Comparison of ENCODE assay signal across 8 mouse cellular contexts in genomic region chr9:44249181-44250146, GRCm38 (mm10). TPM values are rescaled to one million over a fixed set of nuclear protein-coding genes. Genes with fewer than 3 reads are reported as not detected.
DNase-seq lines count a peak whose midpoint lies in the region; ATAC-seq and TF ChIP-seq lines count a peak whose summit lies in the region.

No protein-coding gene starts in this region.

- ATAC-seq in forebrain, embryonic 14.5 days, result peak; percentile 60
- ATAC-seq in lung, embryonic 16.5 days (ENCODE audit: low read depth), result peak; percentile 88

- peaks cover 54% of the 10 kb centered on the region for H3K27me3 ChIP-seq in E14TG2a.4 (ENCODE audit: insufficient read depth, low read length)
- no peaks in the 10 kb centered on the region for H3K27me3 ChIP-seq in forebrain, embryonic 14.5 days (replicated peaks; ENCODE audit: control insufficient read depth, insufficient read depth, low read length)
- H3K27me3 ChIP-seq in lung, embryonic 16.5 days (ENCODE audit: control insufficient read depth, insufficient read depth, low read depth, low read length), result no peaks in the 10 kb centered on the region

- no peaks in the 10 kb centered on the region for H3K36me3 ChIP-seq in E14TG2a.4 (ENCODE audit: insufficient read depth, low read length)
- H3K36me3 ChIP-seq in forebrain, embryonic 14.5 days (ENCODE audit: control insufficient read depth, insufficient read depth, low read length), result no peaks in the 10 kb centered on the region
- H3K36me3 ChIP-seq in lung, embryonic 16.5 days (ENCODE audit: control insufficient read depth, insufficient read depth, low read length), result no peaks in the 10 kb centered on the region

- peaks cover 58% of the 10 kb centered on the region for H3K4me1 ChIP-seq in E14TG2a.4 (replicated peaks; ENCODE audit: low read depth, low read length)
- H3K4me1 ChIP-seq in forebrain, embryonic 14.5 days (ENCODE audit: control insufficient read depth, insufficient read depth, low read length), result peaks cover 18% of the 10 kb centered on the region
- peaks cover under 1% of the 10 kb centered on the region for H3K4me1 ChIP-seq in lung, embryonic 16.5 days (replicated peaks; ENCODE audit: control insufficient read depth, insufficient read depth, low read length)

- peak; percentile 24 for TF ChIP-seq CTCF in E14TG2a.4 (conservative IDR thresholded peaks at IDR 0.05; ENCODE audit: low read length)
- peak; percentile 84 for TF ChIP-seq CTCF in layer of hippocampus, adult 2 months (conservative IDR thresholded peaks at IDR 0.05)

- H3K9me3 ChIP-seq in E14TG2a.4 (ENCODE audit: low read length), result no peaks in the 10 kb centered on the region
- no peaks in the 10 kb centered on the region for H3K9me3 ChIP-seq in forebrain, embryonic 14.5 days (replicated peaks; ENCODE audit: control insufficient read depth, low read length)
- H3K9me3 ChIP-seq in lung, embryonic 16.5 days (ENCODE audit: control insufficient read depth, low read length), result no peaks in the 10 kb centered on the region

- H3K4me3 ChIP-seq in E14TG2a.4 (replicated peaks; ENCODE audit: low read length), result peak overlapping the region; percentile 55
- no peak overlapping the region for H3K4me3 ChIP-seq in forebrain, embryonic 14.5 days (ENCODE audit: low read depth, low read length)
- H3K4me3 ChIP-seq in layer of hippocampus, adult 2 months, result no peak overlapping the region
- no peak overlapping the region for H3K4me3 ChIP-seq in lung, embryonic 16.5 days (ENCODE audit: low read length)

- 50% methylated on average over 26 of the region's 26 CpGs for WGBS in forebrain, embryonic 14.5 days
- 41% methylated on average over 26 of the region's 26 CpGs for WGBS in lung, embryonic 16.5 days

- H3K9ac ChIP-seq in forebrain, embryonic 14.5 days (ENCODE audit: low read length), result no peak overlapping the region
- H3K9ac ChIP-seq in lung, embryonic 16.5 days (ENCODE audit: low read length), result no peak overlapping the region

- H3K4me2 ChIP-seq in forebrain, embryonic 14.5 days (ENCODE audit: low read length), result no peak overlapping the region
- peak overlapping the region; percentile 36 for H3K4me2 ChIP-seq in lung, embryonic 16.5 days (ENCODE audit: low read depth, low read length)

- H3K27ac ChIP-seq in forebrain, embryonic 14.5 days (ENCODE audit: low read depth, low read length), result no peak overlapping the region
- H3K27ac ChIP-seq in layer of hippocampus, adult 2 months, result peak overlapping the region; percentile 89
- H3K27ac ChIP-seq in lung, embryonic 16.5 days (ENCODE audit: low read length), result no peak overlapping the region

- DNase-seq in adrenal gland, postnatal 25 days, result peak; percentile 78
- peak; percentile 65 for DNase-seq in forebrain, embryonic 14.5 days (ENCODE audit: low spot score)
- DNase-seq in heart, postnatal 4 days, result peak; percentile 81
- DNase-seq in layer of hippocampus, adult 2 months (ENCODE audit: low spot score in 2 of 2), result peak; percentile 69 to 74
- peak; percentile 52 for DNase-seq in ovary, postnatal 14 days (ENCODE audit: low spot score)
- peak; percentile 90 for DNase-seq in thymus, postnatal 25 days

RNA-seq across cellular contexts. Expression of gene Pdzd3, which starts 1.8 kb away (rescaled TPM):
- total RNA-seq in adrenal gland, postnatal 25 days (2021), result 0.27 TPM in 1 of 2 replicates, not detected in the other
- 0.32 and 0.52 TPM in 2 replicates for polyA plus RNA-seq in forebrain, embryonic 14.5 days (2014; fragmentation: Nextera tagmentation; extraction: Ambion mirVana)
- total RNA-seq in heart, postnatal 4 days (2021), result 1 to 10 TPM in 1 of 2 experiments, under 1 TPM in 1; 0.92 to 1.0 TPM
- total RNA-seq in layer of hippocampus, adult 2 months (2021), result 1 to 10 TPM; 1.1 to 1.5 TPM
- 0.11 TPM in 1 of 2 replicates, not detected in the other for polyA plus RNA-seq in lung, embryonic 16.5 days (2015; fragmentation: Nextera tagmentation; extraction: Ambion mirVana)

RNA-seq across cellular contexts. Expression of gene Ccdc153, which starts 9.0 kb away (rescaled TPM):
- total RNA-seq in adrenal gland, postnatal 25 days (2021), result 2.0 and 3.7 TPM in 2 replicates
- polyA plus RNA-seq in forebrain, embryonic 14.5 days (2014; fragmentation: Nextera tagmentation; extraction: Ambion mirVana), result not detected in 2 replicates
- not detected for total RNA-seq in heart, postnatal 4 days (2021)
- total RNA-seq in layer of hippocampus, adult 2 months (2021), result 1 to 10 TPM; 3.6 to 4.1 TPM
- 7.3 and 14.3 TPM in 2 replicates for polyA plus RNA-seq in lung, embryonic 16.5 days (2015; fragmentation: Nextera tagmentation; extraction: Ambion mirVana)

RNA-seq across cellular contexts. Expression of gene Cbl, which starts 15.6 kb away (rescaled TPM):
- 32.7 and 36.2 TPM in 2 replicates for total RNA-seq in adrenal gland, postnatal 25 days (2021)
- 13.4 and 17.3 TPM in 2 replicates for polyA plus RNA-seq in forebrain, embryonic 14.5 days (2014; fragmentation: Nextera tagmentation; extraction: Ambion mirVana)
- 10 to 100 TPM; 28.5 to 28.8 TPM for total RNA-seq in heart, postnatal 4 days (2021)
- total RNA-seq in layer of hippocampus, adult 2 months (2021), result 10 to 100 TPM; 61.7 to 66.5 TPM
- polyA plus RNA-seq in lung, embryonic 16.5 days (2015; fragmentation: Nextera tagmentation; extraction: Ambion mirVana), result 15.3 and 15.5 TPM in 2 replicates

RNA-seq across cellular contexts. Expression of gene Nlrx1, which starts 18.9 kb away (rescaled TPM):
- total RNA-seq in adrenal gland, postnatal 25 days (2021), result 18.5 and 34.8 TPM in 2 replicates
- polyA plus RNA-seq in forebrain, embryonic 14.5 days (2014; fragmentation: Nextera tagmentation; extraction: Ambion mirVana), result 4.6 and 4.8 TPM in 2 replicates
- 10 to 100 TPM; 13.8 to 15.3 TPM for total RNA-seq in heart, postnatal 4 days (2021)
- 10 to 100 TPM; 11.6 to 13.9 TPM for total RNA-seq in layer of hippocampus, adult 2 months (2021)
- 9.5 and 10.4 TPM in 2 replicates for polyA plus RNA-seq in lung, embryonic 16.5 days (2015; fragmentation: Nextera tagmentation; extraction: Ambion mirVana)

RNA-seq across cellular contexts. Expression of gene Abcg4, which starts 39.0 kb away (rescaled TPM):
- 39.1 and 43.4 TPM in 2 replicates for total RNA-seq in adrenal gland, postnatal 25 days (2021)
- 7.1 and 8.1 TPM in 2 replicates for polyA plus RNA-seq in forebrain, embryonic 14.5 days (2014; fragmentation: Nextera tagmentation; extraction: Ambion mirVana)
- 1 to 10 TPM; 1.2 to 1.5 TPM for total RNA-seq in heart, postnatal 4 days (2021)
- total RNA-seq in layer of hippocampus, adult 2 months (2021), result 10 to 100 TPM; 67.9 to 71.4 TPM
- polyA plus RNA-seq in lung, embryonic 16.5 days (2015; fragmentation: Nextera tagmentation; extraction: Ambion mirVana), result 1.4 and 2.1 TPM in 2 replicates
